Mouse (Mus musculus) gastrocnemius, adult 2 months (tissue): ENCODE results near the gene Mrpl52. TPM values are rescaled to one million over a fixed set of nuclear protein-coding genes. Genes with fewer than 3 reads are reported as not detected.

Source experiments
- DNase-seq: peaks from one replicate; pipeline ENCODE4 v3.0.0; 2022
- H3K27ac ChIP-seq: fragments of 200-600 bp; 2 replicates; pipeline ENCODE4 v1.8.1; 2022; ENCODE audit warnings: mild to moderate bottlenecking
- H3K4me3 ChIP-seq: fragments of 200-600 bp; 2 replicates; pipeline ENCODE4 v1.8.1; 2022; ENCODE audit warnings: mild to moderate bottlenecking, moderate library complexity
- CTCF ChIP-seq: fragments of 200-600 bp; IDR thresholded peaks from 2 replicates; pipeline ENCODE4 v1.8.1; 2022; ENCODE audit warnings: antibody characterized with exemption, mild to moderate bottlenecking, moderate library complexity
- intact Hi-C: fragments of 180-260 bp; cut with DNase I; formaldehyde crosslinking; loops from one replicate; pipeline ENCODE4 v1.15.1; 2025
- long read RNA-seq, 2 experiments: library from polyadenylated mRNA; stranded (forward); transcript quantifications; one replicate each; pipeline ENCODE4 v2.0.0; 2021
- total RNA-seq, 2 experiments: library from RNA; stranded (reverse); gene quantifications; 2 replicates each; pipeline ENCODE4 v1.2.3; 2021

Mrpl52 gene
- 100 to 1,000 TPM; 102 to 111 TPM for total RNA-seq
- long read RNA-seq, experiment 1, transcript Mrpl52-201 (5 exons, 418 nt): major isoform, 66 of 78 reads
- long read RNA-seq, experiment 1, partial matches to known transcripts: 0 of 78 reads
- long read RNA-seq, experiment 1, other reads (novel, unspliced or antisense): 10 of 78 reads
- long read RNA-seq, experiment 2, transcript Mrpl52-201 (5 exons, 418 nt): major isoform, 105 of 114 reads
- long read RNA-seq, experiment 2, partial matches to known transcripts: 4 of 114 reads
- long read RNA-seq, experiment 2, other reads (novel, unspliced or antisense): 4 of 114 reads

DNA sequence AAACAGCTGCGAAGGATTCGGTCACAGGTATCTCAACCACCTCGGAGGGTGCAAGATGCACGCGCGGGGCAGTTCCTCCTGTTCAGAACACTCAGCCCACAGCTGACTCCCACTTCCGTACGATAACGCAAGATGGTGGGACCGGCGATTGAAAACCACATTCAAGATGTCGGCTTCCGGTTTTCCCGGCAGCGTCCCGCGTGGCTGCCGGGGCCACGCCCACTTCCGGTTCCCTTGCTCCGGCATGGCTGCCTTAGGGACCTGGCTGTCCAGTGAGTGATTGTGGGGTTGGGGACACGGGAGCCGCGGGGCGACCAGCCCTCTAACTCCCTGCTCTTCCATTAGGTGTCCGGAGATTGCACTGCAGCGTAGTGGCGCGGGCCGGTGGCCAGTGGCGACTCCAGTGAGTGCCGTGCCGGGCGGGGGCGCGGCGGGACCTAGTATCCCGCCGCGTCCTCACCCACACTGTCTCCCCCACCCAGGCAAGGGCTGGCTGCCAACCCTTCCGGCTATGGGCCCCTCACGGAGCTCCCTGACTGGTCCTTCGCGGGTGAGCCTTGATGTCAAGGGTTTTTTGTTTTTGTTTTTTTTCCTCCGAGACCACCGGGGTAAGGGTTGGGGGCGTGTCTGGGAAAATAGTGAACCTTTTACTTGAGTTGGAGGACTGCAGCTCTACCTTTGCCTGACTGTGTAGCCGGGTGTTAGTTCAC lies at the start of gene Mrpl52:
Mrpl52 (plus strand) TSS at position 221 of the 710 bp plus-strand sequence.
- intact Hi-C loops: loop anchor here (5.0 kb wide), 2 partner anchors 65 to 175 kb away; partner anchors contain the start of genes Abhd4, Dad1 and Oxa1l
- peak within 1 kb of the TSS; percentile 98 for H3K4me3 ChIP-seq
- DNase-seq: peak; percentile 95
- peak within 1 kb of the TSS; percentile 85 for H3K27ac ChIP-seq
- no peak for TF ChIP-seq CTCF

- no peak for TF ChIP-seq CTCF
- no peak for DNase-seq
- intact Hi-C loops: loop anchor here (5.0 kb wide), 1 partner anchor 35 kb away; no protein-coding TSS in a partner anchor
- H3K4me3 ChIP-seq: no peak overlapping the region
- H3K27ac ChIP-seq: no peak overlapping the region
Observed at GRCm38 (mm10) chr14:54377166-54377565, 49.5 kb upstream of the Mrpl52 start.

DNA sequence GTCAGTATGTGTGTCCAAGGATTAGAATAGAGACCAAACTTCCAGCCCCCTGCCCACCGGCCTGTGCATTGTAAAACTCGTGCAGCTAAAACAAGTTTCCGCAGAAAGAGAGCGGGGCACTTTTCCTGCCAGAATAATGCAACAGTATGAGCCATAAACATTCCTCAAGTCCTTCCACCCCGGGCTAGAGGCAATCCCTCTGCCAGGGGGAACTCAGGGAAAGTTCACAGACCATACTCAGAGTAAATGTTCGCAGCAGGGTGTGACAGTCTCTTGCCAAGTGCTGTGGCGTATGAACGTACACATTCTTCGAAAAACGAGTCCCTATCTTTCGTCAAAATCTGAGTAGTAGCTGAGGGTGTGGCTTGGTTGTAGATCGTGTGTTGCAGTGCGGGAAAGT lies 47.1 kb upstream of the Mrpl52 start:
- TF ChIP-seq CTCF: no peak
- DNase-seq: no peak
- intact Hi-C loops: loop anchor here (5.0 kb wide), 1 partner anchor 33 kb away; no protein-coding TSS in a partner anchor
- Histone ChIP-seq H3K4me3 (no peak overlapping the region), H3K27ac (no peak overlapping the region)

DNA sequence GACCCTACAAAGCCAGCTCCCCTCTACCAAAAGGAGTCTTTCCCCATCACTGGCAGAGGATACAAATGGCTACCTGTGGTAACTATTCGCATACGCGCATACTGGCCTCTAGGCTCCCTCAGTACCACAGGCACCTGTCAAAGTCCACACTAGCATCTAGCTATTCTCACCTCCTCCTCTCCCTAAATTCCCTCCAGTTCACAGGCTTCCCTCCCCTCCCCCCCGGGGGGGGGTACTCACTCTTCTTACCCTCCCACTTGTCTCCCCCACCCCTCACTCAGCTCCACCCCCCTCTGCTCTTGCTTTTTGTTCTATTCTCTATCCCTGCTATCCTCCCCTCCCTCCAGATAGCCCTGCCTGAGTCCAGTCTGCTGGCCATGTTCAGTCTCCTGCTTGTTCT lies 46.1 kb upstream of the Mrpl52 start:
- no peak for DNase-seq
- H3K4me3 ChIP-seq: no peak overlapping the region
- intact Hi-C loops: no loop called here
- no peak for TF ChIP-seq CTCF
- H3K27ac ChIP-seq: no peak overlapping the region

GRCm38 (mm10) chr14:54381816-54382215 lies 44.9 kb upstream of the Mrpl52 start:
- Histone ChIP-seq H3K27ac (no peak overlapping the region), H3K4me3 (no peak overlapping the region)
- intact Hi-C loops: no loop called here
- no peak for DNase-seq
- no peak for TF ChIP-seq CTCF

DNA sequence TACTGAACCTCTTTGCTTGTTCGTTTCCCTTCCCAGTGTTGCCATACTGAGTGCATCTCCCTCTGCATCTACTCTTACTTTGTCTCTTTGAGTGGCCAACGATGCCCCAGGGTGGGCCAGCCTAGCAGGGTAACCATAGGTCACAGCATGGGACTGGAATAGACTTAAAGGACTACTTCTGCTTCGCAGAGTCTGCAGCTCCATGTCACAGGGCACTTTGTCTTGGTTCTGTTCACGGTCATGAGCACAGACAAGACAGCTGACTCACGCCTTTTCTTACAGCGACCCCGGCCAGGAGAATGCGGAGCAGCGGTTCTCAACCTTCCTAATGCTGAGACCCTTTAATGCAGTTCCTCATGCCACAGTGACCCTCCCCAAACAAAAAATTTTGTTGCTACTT lies 44.1 kb upstream of the Mrpl52 start:
- no peak for TF ChIP-seq CTCF
- no peak for DNase-seq
- Histone ChIP-seq H3K4me3 (no peak overlapping the region), H3K27ac (no peak overlapping the region)
- intact Hi-C loops: no loop called here

DNA sequence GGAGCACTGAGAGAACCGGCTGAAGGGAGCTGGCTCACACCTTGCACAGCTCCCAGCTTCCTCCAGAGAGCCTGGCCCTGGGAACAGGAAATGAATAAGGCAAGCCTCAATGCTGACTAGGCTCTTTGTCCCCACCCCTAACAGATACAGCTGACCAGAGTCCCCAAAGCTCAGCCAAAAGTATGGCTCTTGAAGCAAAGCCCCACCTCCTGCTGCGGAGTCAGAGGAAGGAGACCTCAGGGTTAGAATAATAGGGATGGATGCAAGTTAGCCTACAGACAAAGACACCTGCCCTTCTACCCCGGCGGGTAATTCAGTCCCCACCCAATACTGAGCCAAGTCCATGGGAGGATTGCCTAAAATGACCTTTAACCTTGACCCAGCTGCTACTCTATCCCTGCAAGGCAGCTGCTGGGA lies 43.3 kb upstream of the Mrpl52 start:
- Histone ChIP-seq H3K4me3 (no peak overlapping the region), H3K27ac (no peak overlapping the region)
- no peak for DNase-seq
- no peak for TF ChIP-seq CTCF
- intact Hi-C loops: no loop called here

DNA sequence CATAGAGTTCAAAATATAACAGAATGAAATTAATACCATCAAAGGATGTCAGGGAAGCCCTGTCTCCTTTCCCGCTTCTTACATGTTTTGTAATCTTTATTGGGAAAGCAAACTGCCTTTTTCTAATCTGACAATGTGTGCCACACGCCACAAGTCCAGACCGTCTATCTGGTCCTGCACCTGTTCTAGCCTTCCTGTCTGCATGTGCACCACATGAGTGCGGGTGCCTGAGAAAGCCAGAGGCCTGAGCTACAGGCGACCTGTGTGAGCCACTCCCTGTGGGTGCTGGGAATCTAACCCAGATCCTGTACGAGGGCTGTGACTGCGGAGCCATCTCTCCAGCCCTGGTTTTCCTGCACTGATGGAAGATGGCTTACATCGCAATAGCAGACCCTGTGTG lies 42.3 kb upstream of the Mrpl52 start:
- intact Hi-C loops: no loop called here
- DNase-seq: no peak
- Histone ChIP-seq H3K4me3 (no peak overlapping the region), H3K27ac (no peak overlapping the region)
- TF ChIP-seq CTCF: no peak

DNA sequence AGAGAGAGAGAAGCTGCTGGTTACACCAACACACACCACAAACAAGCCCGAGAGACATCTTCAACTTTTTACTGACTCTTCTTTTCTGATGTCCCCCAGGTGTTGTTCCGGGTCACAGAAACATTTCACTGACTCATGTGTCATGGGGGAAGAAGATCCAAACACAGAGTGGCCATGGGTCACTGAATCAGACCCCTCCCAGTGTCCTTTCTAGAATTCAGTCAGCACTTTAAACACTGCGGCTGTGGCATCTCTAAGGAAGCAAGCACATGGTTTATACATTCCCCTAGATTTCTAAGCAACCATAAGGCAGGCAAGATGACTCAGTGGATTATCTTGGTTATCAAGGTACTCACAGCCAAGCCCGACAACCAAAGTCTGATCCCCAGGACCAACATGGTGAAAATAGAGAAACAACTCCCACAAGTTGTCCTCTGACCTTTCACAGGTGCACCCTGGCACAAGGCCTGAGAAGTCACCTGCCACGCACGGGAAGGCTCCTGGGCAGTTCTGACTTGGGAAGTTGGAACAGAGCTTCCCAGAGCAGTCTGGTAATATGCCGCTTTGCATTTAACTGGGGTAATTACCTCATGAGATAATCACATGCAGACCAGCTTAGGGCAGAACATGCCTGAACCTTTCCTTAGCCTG lies 40.6 kb upstream of the Mrpl52 start:
- DNase-seq: no peak
- H3K4me3 ChIP-seq: no peak overlapping the region
- no peak for TF ChIP-seq CTCF
- no peak overlapping the region for H3K27ac ChIP-seq
- intact Hi-C loops: no loop called here

GRCm38 (mm10) chr14:54387546-54387945 lies 39.2 kb upstream of the Mrpl52 start:
- no peak for TF ChIP-seq CTCF
- no peak overlapping the region for H3K27ac ChIP-seq
- H3K4me3 ChIP-seq: no peak overlapping the region
- intact Hi-C loops: no loop called here
- DNase-seq: no peak

DNA sequence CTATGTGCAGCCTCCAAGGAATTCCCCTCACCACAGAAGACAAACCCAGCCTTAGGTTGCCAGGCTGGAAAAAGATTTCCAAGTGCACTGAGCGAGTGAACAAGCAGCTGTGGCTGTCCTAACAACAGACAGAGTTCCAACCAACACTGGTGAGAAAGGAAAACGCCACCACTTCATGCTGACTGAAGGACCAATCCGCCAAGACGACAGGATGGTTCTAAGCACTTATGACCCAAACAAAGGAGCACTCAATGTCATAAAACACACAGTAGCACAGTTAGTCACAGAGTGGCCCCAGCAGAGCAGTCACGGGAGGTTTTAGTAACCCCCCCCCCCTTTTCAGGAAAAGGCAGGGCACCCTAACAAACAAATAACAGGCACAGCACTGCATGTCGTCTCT lies 35.9 kb upstream of the Mrpl52 start:
- no peak for DNase-seq
- intact Hi-C loops: no loop called here
- no peak for TF ChIP-seq CTCF
- H3K4me3 ChIP-seq: no peak overlapping the region
- H3K27ac ChIP-seq: no peak overlapping the region

GRCm38 (mm10) chr14:54393794-54394193 lies 32.9 kb upstream of the Mrpl52 start:
- TF ChIP-seq CTCF: no peak
- H3K4me3 ChIP-seq: no peak overlapping the region
- intact Hi-C loops: no loop called here

GRCm38 (mm10) chr14:54394309-54394708 lies 32.4 kb upstream of the Mrpl52 start:
- no peak overlapping the region for H3K4me3 ChIP-seq
- no peak for DNase-seq
- intact Hi-C loops: no loop called here
- no peak overlapping the region for H3K27ac ChIP-seq
- no peak for TF ChIP-seq CTCF

More at GRCm38 (mm10) chr14:54393794-54394193, 32.9 kb upstream of the Mrpl52 start:
- no peak for DNase-seq
- no peak overlapping the region for H3K27ac ChIP-seq
